Mouse (Mus musculus) heart, postnatal 14 days (tissue): ENCODE data around the gene Grik1. TPM values are rescaled to one million over a fixed set of nuclear protein-coding genes. Genes with fewer than 3 reads are reported as not detected.

Experiments used
- DNase-seq, 2 experiments: peaks; one replicate each; pipeline ENCODE4 v3.0.0; 2021 to 2022
- intact Hi-C: fragments of 180-260 bp; cut with DNase I; formaldehyde crosslinking; loops from one replicate; pipeline ENCODE4 v1.15.1; 2025
- total RNA-seq, 2 experiments: library from RNA; stranded (reverse); gene quantifications; 2 replicates each; pipeline ENCODE4 v1.2.3; 2021

The Grik1 gene
- total RNA-seq, 2 experiments from 2014 or later = 0.10 TPM; not detected in 1

DNA sequence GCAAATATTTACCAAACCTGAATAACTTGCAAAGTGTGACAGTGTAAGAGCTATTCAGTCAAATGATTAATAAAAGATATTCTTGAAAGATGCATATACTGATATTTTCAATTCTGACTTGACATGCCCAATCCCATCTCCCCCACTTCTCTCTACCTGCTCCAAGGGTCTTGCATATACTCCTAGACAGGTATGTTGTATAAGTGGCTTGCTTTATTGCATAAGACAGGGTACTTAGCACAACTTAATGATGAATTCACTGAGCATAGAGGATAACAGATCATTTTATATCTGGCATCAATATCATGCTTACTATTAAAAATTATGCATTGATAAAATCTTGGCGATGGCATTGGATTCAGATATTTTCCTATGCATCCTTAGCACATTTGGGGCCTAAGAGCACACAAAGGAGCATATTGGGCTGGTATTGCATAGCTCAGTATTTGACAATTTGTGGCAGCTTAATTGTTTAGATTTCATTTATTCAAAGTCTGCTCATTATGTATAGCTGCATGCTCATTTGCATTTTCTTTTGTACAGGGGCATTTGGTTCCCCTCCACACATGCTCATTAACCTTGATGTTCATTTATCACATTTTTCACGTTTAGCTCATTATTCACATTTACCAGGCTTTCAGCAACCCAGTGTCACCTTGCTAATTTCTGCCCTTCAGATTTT is 316.5 kb downstream of the Grik1 start:
- no peak for DNase-seq
- intact Hi-C loops = no loop called here

DNA sequence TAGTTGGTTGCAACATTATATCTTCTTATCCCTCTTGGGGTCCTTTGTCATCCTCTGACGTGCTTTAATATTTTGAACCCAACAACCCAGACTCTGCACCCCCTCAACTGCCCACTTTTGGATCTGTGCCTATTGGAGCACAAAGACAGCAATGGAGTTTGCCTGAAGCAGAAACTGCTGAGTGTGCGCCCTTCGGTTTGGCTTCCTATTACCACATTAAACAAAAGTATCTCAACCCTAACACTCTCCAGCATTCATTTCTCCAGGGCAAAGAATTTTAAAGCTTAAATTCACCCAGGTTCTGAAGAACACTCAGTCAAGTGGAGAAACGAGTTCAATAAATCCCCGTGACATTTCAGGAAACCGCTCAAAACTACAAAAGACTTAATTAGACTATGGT is 318.2 kb downstream of the Grik1 start:
- DNase-seq = no peak
- intact Hi-C loops = no loop called here

DNA sequence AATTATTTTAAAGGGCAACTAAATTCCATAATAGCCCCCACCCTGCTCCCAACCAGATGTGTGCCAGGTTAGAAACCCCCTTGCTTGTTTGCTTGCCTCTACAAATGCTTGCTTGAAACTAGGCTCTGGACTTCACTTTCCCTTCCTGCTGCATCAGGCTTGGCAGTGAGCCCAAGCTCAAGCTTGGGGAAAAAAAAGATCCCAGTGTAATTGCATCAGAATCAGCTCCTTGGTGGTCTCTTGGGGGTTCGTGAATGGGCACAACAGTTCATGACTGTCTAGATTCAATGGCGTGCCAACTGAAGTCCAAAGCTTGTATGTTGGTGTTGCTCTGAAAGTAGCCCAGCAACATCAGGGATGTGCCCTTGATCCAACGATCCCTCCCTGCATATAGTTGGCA is 320.1 kb downstream of the Grik1 start:
- intact Hi-C loops = no loop called here
- no peak for DNase-seq

DNA sequence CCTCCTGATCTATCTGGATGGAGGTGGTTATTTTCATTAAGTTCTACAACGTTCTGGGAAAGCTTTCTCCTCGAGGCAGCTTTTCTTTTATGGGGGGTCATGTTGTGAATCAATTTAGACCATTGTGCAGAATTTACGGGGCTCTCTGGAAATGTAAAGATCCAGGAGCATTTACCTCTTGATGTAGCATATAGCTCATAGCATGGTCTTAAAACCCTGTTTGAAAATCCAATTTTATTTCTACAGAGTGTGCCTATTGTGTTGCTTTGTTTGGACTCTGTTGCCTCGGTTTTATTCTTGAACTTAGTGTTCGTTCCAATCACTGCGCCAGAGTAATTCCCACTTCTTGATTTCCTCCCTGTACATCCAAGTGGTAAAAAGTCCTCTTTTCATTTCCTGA is 328.6 kb downstream of the Grik1 start:
- intact Hi-C loops = no loop called here
- DNase-seq = no peak

DNA sequence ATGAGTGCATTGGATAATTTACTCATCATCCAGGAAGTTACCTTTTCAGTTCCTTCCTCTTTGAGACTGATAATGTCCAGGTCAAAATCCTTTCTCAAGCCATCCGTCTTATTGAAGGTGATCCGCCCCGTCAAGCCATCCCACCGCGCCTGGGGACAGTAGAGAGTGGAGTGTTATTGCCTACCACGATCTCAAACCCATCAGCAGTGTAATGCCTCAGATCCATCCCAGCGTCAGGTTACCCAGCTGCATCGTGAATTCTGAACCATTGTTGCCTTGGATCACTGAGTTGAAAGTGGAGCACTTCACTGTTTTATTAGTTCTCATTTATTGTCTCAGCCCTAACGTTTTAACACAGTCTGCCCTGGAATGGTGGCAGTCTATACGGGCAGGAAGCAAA is 332.6 kb downstream of the Grik1 start:
- intact Hi-C loops = no loop called here
- DNase-seq = no peak

DNA sequence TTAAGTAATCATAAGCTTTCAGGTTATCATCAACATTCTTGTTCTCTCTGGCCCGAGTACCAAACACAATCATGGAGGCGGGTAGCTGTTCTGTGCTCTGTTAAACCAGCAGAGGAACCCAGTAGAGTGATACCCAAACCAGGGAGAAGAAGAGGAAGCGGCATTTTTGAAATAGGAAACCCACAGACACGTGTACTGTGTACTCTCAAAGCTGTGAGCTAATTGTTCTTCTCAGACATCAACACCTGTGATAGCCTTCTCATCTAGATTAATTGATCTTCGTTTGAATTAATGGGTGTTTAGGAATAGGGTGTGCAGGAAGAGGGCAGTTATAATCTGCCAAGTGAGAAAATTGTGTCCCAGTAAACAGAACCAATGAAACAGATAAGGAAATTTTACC is 333.9 kb downstream of the Grik1 start:
- no peak for DNase-seq
- intact Hi-C loops = no loop called here

DNA sequence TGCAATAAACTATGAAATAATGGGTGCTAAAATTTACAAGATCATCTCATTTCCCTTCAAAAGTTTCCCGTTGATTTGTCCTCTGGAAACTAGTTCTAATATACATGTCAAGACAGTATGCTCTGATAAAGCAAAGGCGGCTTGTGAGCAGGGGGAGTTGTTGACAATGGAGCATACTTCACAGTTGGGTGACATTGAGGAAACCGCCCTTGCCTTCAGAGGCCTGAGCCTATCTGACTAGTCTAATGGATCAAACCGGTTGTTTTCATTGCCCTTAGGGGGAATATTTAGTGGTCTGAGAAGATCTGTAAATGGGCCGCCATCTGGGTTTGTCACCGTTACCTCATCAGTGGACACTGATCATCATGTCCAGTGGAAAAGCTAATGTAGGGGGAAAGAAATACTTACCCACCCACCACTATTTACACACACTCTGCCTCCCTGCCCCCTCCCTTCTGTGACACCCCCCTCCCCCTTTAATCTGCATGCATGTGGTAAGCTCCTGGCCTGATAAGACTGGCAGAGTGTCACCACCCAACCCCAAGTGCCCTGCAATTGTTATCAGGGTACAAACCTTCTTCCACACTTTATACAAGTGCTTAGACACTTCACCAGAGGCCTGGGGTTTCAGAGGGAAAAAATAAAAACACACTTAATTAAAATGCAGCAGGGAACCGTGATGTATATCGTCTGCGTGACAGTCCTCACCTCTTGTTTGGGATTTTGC is 335.2 kb downstream of the Grik1 start:
- intact Hi-C loops = no loop called here
- no peak for DNase-seq

DNA sequence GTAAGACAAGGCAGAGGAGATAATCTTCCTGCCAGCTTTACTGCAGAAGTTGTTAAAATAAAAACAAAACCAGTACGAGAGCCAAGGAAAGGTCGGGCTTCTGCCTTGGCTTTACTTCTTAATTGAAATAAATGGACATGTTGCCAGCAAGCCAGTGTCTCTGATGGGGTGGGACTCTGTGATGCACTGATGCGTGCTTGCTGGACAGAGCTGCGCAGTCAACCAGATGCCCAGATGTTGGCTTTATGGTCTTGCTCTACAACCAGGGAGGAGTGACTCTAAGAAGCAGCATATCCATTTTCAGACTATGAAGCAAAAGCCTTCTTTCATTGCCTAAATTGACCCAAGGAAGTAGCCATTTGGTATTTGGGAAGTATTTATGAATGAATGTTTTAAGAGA is 336.9 kb downstream of the Grik1 start:
- intact Hi-C loops = no loop called here
- DNase-seq = no peak

DNA sequence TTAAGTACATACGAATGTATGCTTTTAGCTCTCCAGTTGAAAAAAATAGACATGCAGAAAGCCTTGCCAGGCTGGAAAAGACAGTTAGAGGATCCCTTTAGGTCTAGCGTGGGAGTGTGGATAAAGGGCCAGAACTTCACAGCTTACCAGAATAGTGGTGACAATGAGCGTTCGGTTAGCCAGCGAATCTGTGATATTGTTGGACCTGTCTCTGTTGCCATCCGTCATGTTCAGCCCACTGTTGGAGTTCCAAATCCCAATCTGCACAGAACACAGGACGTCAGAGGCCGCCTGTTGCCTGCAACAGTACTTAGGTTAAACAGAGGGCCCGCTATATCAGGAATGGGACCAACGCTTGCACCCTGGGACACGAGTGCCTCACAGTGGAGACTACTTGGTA is 340.2 kb downstream of the Grik1 start:
- intact Hi-C loops = no loop called here
- DNase-seq = no peak

DNA sequence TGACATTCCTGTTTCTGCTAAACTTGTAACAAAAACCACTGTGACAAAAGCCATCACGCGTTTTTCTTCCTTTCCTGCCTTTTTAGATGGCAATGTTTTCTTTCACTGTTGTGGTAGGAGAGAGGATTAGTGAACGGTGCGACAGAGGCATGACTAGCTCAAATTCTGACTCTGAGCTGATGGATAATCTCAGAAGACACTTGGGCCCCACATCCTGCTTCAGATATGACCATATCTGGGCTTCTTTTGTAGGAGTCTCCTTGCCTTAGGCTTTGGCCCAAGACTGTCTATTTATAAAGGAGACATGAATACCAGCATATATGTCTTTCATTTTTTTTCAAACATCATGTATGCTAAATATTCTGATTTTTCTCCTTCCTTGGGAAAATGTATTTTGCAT is 341.9 kb downstream of the Grik1 start:
- DNase-seq = no peak
- intact Hi-C loops = no loop called here

DNA sequence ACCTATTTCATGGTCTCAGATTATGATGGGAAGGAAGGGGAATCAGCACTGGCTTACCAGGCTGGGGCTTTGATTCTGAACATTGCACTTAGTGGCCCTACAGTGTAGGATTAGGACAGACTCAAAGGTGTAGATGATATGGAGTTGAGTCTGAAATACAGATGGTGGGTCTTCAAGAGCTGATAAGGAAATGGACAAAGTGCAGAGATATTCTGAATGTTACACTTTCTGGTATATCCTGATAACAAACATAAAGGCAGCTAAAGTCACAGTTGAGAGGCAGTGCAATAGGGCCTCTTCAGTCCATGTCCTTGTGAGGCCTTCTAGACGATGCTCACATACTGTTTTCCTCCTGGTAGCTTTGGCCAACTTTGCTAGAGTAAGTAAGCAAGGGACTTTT is 345.7 kb downstream of the Grik1 start:
- no peak for DNase-seq
- intact Hi-C loops = no loop called here

DNA sequence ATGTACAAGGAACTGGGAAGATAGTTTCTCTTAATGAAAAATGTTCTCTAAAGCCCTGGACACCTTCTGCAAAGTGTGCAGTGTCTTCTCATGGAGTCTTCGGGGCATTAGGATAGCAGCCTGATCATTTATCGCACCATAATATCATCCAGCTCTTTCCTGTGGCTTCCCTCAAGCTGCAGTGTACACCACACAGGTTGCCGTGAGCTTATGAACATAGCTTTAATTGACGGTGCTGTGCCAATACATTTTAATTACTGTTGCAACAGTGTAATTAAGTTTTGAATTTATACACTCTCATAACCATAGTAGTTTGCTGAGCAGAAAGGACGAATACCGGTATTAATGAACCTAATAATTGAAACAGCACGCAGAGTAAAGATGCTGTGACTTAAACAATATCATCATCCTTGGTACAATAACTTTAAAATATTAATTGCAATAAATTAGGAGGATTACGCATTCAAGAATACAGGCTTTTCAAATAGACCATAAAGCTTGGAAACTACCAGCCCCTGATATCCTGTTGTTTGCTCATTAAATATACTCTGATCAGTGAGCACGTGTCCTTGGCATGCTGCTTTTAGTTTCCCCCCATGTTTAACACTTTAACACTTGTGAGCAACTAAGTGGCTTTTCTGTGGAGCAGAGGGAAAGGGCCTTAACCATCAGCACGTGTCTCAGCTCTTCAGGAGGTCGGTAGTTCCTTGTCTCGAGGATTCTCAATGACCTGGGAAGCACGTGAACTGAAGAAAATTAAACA is 347.8 kb downstream of the Grik1 start:
- intact Hi-C loops = no loop called here
- DNase-seq = no peak

DNA sequence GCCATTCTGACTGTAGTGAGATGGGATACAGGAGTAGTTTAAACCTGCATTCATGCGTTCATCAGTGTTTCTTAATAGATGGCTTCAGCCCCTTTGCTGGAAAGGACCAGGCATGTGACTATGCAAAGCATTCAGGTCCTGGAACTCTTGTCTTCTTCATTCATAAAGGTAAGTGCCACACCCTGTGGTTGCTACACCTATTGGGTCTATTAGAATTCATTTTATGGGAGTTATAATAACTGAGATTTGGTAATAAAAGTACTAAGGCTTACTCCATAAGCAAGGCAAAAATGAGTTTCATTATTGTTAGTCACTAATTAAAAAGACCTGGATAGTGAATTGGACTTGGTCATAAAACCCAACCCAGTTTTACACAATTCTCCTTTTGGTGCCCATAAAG is 355.4 kb downstream of the Grik1 start:
- DNase-seq = no peak
- intact Hi-C loops = no loop called here

DNA sequence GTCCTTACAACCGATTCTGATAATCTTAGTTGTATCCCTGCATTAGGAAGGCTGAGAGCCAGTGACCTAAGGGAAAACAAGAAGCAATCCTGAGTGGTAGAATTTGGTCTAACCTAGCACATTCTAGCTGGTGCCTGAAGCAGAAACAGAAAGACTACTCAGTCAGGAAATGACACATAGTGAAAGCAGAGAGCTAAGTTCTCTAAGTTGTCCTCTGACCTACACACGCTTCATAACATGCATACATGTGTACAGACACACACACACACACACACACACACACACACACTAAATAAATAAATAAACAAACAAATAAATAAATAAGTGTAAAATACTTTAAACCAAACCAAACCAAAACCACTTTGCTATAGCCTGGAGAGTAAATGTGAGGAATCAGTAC is 358.7 kb downstream of the Grik1 start:
- intact Hi-C loops = no loop called here

DNA sequence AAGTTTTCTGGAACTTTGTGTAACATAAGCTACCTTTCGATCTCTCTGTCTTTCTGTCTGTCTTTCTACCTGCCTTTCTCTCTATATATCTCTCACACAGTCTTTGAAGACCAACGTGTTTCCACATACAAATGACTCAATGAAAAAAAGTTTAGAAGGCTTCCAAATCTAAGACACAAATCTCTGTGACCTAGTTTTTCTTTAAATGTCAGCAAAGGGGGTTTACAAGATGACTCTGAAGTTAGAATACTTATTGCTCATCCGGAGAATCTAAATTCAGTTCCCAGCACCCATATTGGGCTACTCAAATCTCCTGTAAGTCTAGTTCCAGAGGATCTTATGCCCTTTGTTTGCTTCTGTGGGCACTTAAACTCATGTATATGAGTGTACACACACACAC is 359.5 kb downstream of the Grik1 start:
- intact Hi-C loops = no loop called here

More for the DNA sequence above, 358.7 kb downstream of the Grik1 start:
- DNase-seq = no peak

DNA sequence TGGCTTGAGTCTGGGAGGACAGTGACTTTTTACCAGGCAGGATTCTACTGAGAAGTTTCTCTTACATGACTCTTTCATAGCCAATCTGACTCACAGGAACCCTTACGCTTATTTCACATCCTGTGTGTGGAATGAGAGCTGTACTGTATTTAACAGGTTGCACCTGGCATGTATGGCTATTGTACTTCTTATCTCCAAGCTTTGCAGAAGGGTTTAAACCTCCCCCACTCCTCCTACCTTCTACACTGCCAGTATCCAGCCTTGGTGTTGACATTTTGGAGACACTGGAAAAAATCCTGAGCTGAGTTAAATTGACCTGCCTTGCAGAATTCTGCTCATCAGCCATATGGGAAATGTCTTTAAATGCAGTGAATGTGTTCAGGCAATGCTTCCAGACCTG is 361.4 kb downstream of the Grik1 start:
- intact Hi-C loops = no loop called here
- DNase-seq = no peak

More for the DNA sequence above, 359.5 kb downstream of the Grik1 start:
- no peak for DNase-seq

DNA sequence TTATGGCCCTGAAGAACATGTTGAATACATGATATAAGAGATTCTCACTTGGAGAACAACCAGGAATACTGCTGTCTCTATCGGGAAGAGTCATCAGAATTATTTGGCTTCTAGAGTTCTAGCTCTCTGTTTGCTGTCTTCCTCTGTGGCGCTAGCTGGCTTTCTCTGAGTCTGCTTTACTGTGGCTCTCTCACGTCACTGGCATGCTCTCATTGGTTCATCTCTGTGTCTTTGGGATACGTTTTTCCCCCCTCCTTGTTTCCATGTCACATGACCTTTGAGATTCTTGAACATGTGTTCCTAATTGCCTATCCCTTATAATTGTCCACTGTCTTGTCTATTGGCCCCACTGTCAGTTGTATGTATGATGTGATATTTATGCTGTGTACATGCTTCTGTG is 372.2 kb downstream of the Grik1 start:
- no peak for DNase-seq
- intact Hi-C loops = no loop called here

DNA sequence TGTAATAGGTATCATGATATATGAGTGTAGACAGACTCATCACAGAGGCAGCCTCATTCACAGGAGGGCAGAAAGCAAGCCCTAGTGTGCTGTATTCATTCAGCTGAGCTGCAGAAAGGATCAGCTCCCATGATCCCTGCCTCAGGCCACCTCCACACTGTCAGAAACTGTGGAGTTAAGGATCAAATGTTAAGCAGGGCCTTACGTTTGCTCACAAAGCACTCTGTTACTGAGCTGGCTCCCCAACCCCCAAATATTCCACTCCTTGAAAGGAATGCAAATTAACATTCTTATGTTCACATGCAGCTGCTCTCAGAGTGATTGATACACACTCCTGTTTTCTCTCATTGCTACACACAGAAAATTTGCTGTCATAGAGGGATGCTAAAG is 372.9 kb downstream of the Grik1 start:
- intact Hi-C loops = no loop called here

DNA sequence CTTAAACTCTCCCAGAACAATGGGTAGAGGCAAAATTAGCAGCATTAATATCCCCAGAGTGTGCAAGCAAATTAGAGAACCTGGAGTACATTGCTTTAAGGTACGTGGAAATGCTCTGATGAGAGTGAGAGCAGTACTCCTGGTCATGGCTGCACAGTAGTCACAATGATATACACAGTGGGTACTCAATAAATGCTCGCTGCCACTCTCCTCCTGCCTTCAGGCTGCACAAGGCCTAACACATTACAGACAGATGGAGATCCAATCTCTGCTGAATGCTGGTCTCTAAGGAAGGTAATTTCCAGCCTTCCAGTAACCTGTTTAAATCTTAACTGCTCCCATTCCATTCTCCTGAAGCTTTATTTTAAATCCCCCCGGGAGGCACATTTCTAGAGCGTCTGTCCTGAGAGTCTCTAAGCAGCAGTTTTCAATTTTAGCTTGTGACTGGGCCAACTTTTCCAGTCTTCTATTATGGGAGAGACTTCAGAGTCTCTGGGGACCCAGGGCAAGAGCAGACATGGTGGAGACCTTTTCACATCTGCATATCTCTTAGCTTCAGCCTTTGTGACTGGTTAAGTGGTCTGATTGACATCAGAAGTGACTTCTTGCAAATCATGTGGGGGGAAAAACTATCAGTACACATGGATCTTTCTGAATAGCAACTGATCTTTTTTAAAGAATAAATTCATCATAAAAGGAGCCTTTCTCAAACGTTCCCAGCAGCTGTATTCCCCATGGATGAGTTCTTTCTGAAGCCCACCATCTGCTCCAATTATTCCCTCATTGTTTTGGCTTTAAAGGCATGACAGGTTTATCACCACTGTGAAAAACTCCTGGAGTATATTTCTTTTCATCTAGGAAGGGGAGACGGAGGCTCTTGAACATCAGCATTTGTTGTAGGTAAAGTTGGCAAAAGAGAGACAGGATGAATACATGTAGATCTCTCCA is 373.6 kb downstream of the Grik1 start:
- intact Hi-C loops = no loop called here
- DNase-seq = no peak

More for the DNA sequence above, 372.9 kb downstream of the Grik1 start:
- no peak for DNase-seq

DNA sequence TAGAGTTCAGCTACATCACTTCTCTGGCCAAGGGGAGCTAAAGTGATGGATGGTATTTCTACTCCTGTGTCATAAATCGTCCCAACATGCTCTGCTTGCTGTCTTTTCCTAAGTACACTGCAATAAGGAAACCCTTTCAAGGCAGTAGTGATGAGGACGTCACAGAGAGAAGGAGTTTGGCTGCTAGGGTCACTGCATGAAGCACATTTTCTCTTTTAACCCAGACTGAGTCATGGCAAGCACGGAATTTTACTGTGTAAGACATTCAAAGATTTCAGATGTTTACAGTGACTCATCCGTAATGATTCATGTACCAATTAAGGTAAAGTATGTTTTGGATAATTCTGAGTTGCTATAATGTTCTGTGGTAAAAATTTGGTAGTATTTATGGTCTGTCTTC is 374.9 kb downstream of the Grik1 start:
- DNase-seq = no peak
- intact Hi-C loops = no loop called here

DNA sequence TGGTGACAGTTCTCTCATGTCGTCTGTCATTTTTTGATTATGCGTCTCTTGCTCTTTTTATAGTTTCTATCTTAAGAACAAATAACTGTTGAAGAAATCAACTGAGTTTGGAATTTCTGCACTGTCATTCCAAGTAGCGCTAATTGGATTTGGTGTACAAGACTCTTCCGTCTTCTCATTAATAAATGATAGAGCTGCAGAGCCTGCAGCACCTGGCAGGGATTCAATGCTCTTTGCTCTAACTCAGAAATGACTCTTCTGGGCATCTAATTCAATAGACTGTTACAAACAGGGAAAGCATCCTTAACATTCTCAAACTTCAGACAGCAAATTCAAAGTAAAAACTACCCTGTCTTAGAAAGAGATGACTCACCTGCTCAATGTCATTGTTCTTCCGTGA is 376.3 kb downstream of the Grik1 start:
- DNase-seq = no peak
- intact Hi-C loops = no loop called here
